Mouse (Mus musculus) MEL (cell line): Measurements from ENCODE around the gene Scin. TPM values are rescaled to one million over a fixed set of nuclear protein-coding genes. Genes with fewer than 3 reads are reported as not detected.

Experiments used
- DNase-seq: peaks from one replicate; pipeline ENCODE4 v3.0.0; 2011; ENCODE audit warnings: low read depth, low spot score
- H3K27ac ChIP-seq: 2 replicates; pipeline ENCODE4 v1.5.1; 2012; ENCODE audit warnings: low read depth, mild to moderate bottlenecking, control low read depth, low read length, moderate library complexity; ENCODE audit not compliant: control insufficient read depth
- H3K27me3 ChIP-seq, 2 experiments: fragments of 150-350 bp in 1 of 2; sonication (generic) in 1 of 2; 2 replicates each; pipeline ENCODE4 v1.6.1; 2012; ENCODE audit warnings: low read length in 2 of 2, mild to moderate bottlenecking in 2 of 2, improper control_type of control experiment in 1 of 2, moderate library complexity in 1 of 2; ENCODE audit not compliant: insufficient read depth in 2 of 2, control insufficient read depth in 1 of 2
- H3K36me3 ChIP-seq, 2 experiments: 2 replicates each; pipeline ENCODE4 v1.6.1; 2012 to 2014; ENCODE audit warnings: low read length in 2 of 2, improper control_type of control experiment in 1 of 2, inconsistent platforms in 1 of 2, mild to moderate bottlenecking in 1 of 2; ENCODE audit not compliant: insufficient read depth in 2 of 2, control insufficient read depth in 1 of 2
- H3K4me1 ChIP-seq, 2 experiments: fragments of 150-350 bp in 1 of 2; sonication (generic) in 1 of 2; 2 replicates each; pipeline ENCODE4 v1.6.1; 2012; ENCODE audit warnings: low read length in 2 of 2, improper control_type of control experiment in 1 of 2, mild to moderate bottlenecking in 1 of 2; ENCODE audit not compliant: insufficient read depth in 2 of 2, control insufficient read depth in 1 of 2
- H3K4me3 ChIP-seq, 2 experiments: fragments of 150-350 bp in 1 of 2; sonication (generic) in 1 of 2; 2 replicates each; pipeline ENCODE4 v1.5.1; 2012; ENCODE audit warnings: low read depth in 2 of 2, low read length in 2 of 2, mild to moderate bottlenecking in 2 of 2, moderate library complexity in 2 of 2, control low read depth in 1 of 2, improper control_type of control experiment in 1 of 2; ENCODE audit not compliant: control insufficient read depth in 1 of 2, insufficient read depth in 1 of 2
- H3K79me2 ChIP-seq: 2 replicates; pipeline ENCODE4 v1.6.1; 2012; ENCODE audit warnings: mild to moderate bottlenecking, low read length, moderate library complexity; ENCODE audit not compliant: control insufficient read depth, poor library complexity, insufficient read depth
- H3K9ac ChIP-seq: 2 replicates; pipeline ENCODE4 v1.6.1; 2012; ENCODE audit warnings: low read depth, mild to moderate bottlenecking, control low read depth, low read length, moderate library complexity; ENCODE audit not compliant: control insufficient read depth, poor library complexity, severe bottlenecking
- H3K9me3 ChIP-seq: fragments of 150-350 bp; sonication (generic); replicated peaks from 2 replicates; pipeline ENCODE4 v1.6.1; 2012; ENCODE audit warnings: mild to moderate bottlenecking, low read length, improper control_type of control experiment, moderate library complexity; ENCODE audit not compliant: insufficient read depth
- CHD1 ChIP-seq: IDR thresholded peaks from 2 replicates; pipeline ENCODE4 v1.6.1; 2012; ENCODE audit warnings: low read depth, mild to moderate bottlenecking, inconsistent platforms, low read length, improper control_type of control experiment
- EP300 ChIP-seq, 2 experiments: IDR thresholded peaks; 2 replicates each; pipeline ENCODE4 v1.6.1; 2011; ENCODE audit warnings: improper control_type of control experiment in 2 of 2, low read length in 2 of 2, low read depth in 1 of 2, mild to moderate bottlenecking in 1 of 2
- GATA1 ChIP-seq: IDR thresholded peaks from 2 replicates; pipeline ENCODE4 v1.6.1; 2011; ENCODE audit warnings: low read depth, low read length, improper control_type of control experiment
- HCFC1 ChIP-seq: IDR thresholded peaks from 2 replicates; pipeline ENCODE4 v1.6.1; 2012; ENCODE audit warnings: low read depth, mild to moderate bottlenecking, inconsistent platforms, low read length, improper control_type of control experiment, moderate library complexity
- MAFK ChIP-seq: IDR thresholded peaks from 2 replicates; pipeline ENCODE4 v1.6.1; 2011; ENCODE audit warnings: low read depth, mild to moderate bottlenecking, low read length, improper control_type of control experiment, borderline replicate concordance
- MYC ChIP-seq: IDR thresholded peaks from 2 replicates; pipeline ENCODE4 v1.6.1; 2011; ENCODE audit warnings: low read depth, mild to moderate bottlenecking, low read length, improper control_type of control experiment, moderate library complexity
- RCOR1 ChIP-seq: IDR thresholded peaks from 2 replicates; pipeline ENCODE4 v1.6.1; 2012; ENCODE audit warnings: low read depth, mild to moderate bottlenecking, inconsistent platforms, low read length, improper control_type of control experiment
- SIN3A ChIP-seq: IDR thresholded peaks from 2 replicates; pipeline ENCODE4 v1.6.1; 2012; ENCODE audit warnings: low read length, improper control_type of control experiment, inconsistent platforms
- SMC3 ChIP-seq: IDR thresholded peaks from 2 replicates; pipeline ENCODE4 v1.6.1; 2011; ENCODE audit warnings: low read depth, low read length, improper control_type of control experiment
- TCF12 ChIP-seq: IDR thresholded peaks from 2 replicates; pipeline ENCODE4 v1.6.1; 2014; ENCODE audit warnings: low read depth, mild to moderate bottlenecking, inconsistent platforms, low read length, improper control_type of control experiment, moderate library complexity
- ZC3H11A ChIP-seq: IDR thresholded peaks from 2 replicates; pipeline ENCODE4 v1.6.1; 2012; ENCODE audit warnings: low read depth, mild to moderate bottlenecking, inconsistent platforms, low read length, improper control_type of control experiment
- ZNF384 ChIP-seq: IDR thresholded peaks from 2 replicates; pipeline ENCODE4 v1.6.1; 2012; ENCODE audit warnings: low read depth, mild to moderate bottlenecking, inconsistent platforms, low read length, improper control_type of control experiment
- polyA plus RNA-seq, 2 experiments: library from polyadenylated mRNA; stranded (reverse) in 1 of 2; unstranded in 1 of 2; fragments of >175 nt in 1 of 2; fragments of >200 nt in 1 of 2; gene quantifications; 2 replicates each; pipeline versions ENCODE4 v1.2.1 to v1.2.4; 2012; ENCODE audit warnings: low replicate concordance in 2 of 2, low read depth in 1 of 2; ENCODE audit not compliant: insufficient read length in 2 of 2, insufficient read depth in 1 of 2, missing spikeins in 1 of 2
- total RNA-seq: library from RNA; depleted of rRNA; stranded (reverse); fragments of 300-350 nt; gene quantifications from 2 replicates; pipeline ENCODE4 v1.2.3, GENCODE M21; 2012

Scin gene
- total and polyA plus RNA-seq, 3 experiments = 0.03 to 0.04 TPM; not detected in 1

DNA sequence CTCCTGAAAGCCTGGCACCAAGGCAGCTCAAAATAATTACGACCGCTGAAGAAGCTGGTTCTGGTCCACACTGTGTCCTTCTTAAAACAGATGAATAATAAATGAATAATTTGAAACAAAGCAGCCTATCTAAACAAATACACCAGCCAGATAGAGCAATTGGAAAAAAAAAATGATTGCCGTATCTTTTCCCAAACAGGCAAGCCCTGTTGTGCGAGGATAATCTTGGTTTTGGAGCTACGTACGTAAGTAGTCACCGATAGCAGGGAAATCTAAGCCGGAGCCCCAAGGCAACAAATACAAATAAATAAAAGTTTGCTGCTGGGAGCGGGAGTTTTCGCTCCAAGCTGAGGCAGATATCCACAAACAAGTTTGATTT is 845 bp downstream of the Scin start:
- Histone ChIP-seq H3K27me3 (no peaks in the 10 kb centered on the region; a peak in 1 of 4 replicates), H3K27ac (no peak overlapping the region), H3K4me1 (no peaks in the 10 kb centered on the region), H3K9me3 (no peaks in the 10 kb centered on the region), H3K9ac (no peak overlapping the region), H3K36me3 (no peaks in the 10 kb centered on the region), H3K4me3 (no peak overlapping the region), H3K79me2 (no peaks in the 10 kb centered on the region)
- no peak for DNase-seq
- TF ChIP-seq GATA1 = no peak
- TF ChIP-seq ZC3H11A = no peak

DNA sequence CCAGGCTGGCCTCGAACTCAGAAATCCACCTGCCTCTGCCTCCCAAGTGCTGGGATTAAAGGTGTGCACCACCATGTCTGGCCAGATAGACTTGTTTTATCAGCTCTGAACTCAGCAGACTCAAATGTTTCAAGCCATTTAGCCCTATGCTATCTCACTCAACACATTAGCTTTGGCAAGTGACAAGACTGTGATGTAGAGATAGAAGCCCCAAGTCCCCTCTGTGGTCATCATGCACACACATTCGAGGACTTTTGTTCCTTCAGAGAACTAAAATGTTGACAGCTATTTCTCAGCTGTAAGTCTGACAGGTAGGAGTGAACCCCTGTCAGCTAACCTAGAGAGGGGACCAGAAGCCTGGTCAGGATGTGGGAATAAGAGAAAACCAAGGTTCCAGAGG is 15.2 kb downstream of the Scin start:
- H3K4me1 ChIP-seq = no peaks in the 10 kb centered on the region; a peak in 1 of 4 replicates
- no peak overlapping the region for H3K9ac ChIP-seq
- DNase-seq = no peak
- TF ChIP-seq MAFK = no peak
- TF ChIP-seq GATA1 = 0 out of 2 replicates have a peak, but pooled peaks have one; percentile 13
- peak; percentile 57; the same call in 1 of the 2 replicates for TF ChIP-seq TCF12
- TF ChIP-seq EP300 (IDR thresholded peaks at IDR 0.05; ENCODE audit: low read depth in 1 of 2, low read length in 2 of 2) = peak in 1 of 2 experiments; percentile 14; a peak in 1 of 4 replicates
- TF ChIP-seq SMC3 = no peak
- TF ChIP-seq SIN3A = no peak
- no peaks in the 10 kb centered on the region for H3K9me3 ChIP-seq
- H3K36me3 ChIP-seq = no peaks in the 10 kb centered on the region; a peak in 1 of 4 replicates
- H3K27ac ChIP-seq = no peak overlapping the region
- no peaks in the 10 kb centered on the region for H3K79me2 ChIP-seq
- no peak overlapping the region for H3K4me3 ChIP-seq
- no peaks in the 10 kb centered on the region for H3K27me3 ChIP-seq

DNA sequence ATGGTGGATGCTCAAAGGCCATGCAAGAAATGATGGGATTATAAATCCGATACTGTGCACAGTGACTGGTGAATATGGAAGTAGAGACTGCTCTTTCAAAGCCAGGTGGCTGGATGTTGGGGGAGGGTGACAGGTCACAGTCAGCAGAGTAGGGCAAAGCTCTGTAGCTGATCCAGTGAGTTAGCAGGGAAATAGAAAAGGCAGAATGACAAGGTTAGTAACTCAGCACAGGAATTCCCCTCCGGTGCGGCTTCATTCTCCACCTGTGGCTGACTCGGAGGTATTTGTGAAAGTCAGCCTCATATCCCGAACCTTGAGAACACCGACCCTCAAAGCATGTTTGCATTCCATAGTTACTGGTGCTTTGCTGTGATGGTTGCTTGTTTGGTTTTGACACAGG is 17.0 kb downstream of the Scin start:
- TF ChIP-seq CHD1 (no peak), HCFC1 (no peak), MYC (no peak), ZNF384 (no peak), RCOR1 (no peak), TCF12 (no peak)
- no peaks in the 10 kb centered on the region for H3K27me3 ChIP-seq
- no peak overlapping the region for H3K27ac ChIP-seq
- H3K36me3 ChIP-seq = no peaks in the 10 kb centered on the region
- H3K9ac ChIP-seq = no peak overlapping the region
- H3K9me3 ChIP-seq = no peaks in the 10 kb centered on the region
- H3K79me2 ChIP-seq = no peaks in the 10 kb centered on the region
- H3K4me1 ChIP-seq = no peaks in the 10 kb centered on the region; a peak in 1 of 4 replicates
- no peak overlapping the region for H3K4me3 ChIP-seq
- no peak for DNase-seq
